Mouse (Mus musculus): ENCODE measurements around the gene Dhrs13. TPM values are rescaled to one million over a fixed set of nuclear protein-coding genes. Genes with fewer than 3 reads are reported as not detected.

Dhrs13 gene
- polyA plus RNA-seq (2012; rRNA removed): 8.1 and 9.3 TPM in 2 replicates

DNA sequence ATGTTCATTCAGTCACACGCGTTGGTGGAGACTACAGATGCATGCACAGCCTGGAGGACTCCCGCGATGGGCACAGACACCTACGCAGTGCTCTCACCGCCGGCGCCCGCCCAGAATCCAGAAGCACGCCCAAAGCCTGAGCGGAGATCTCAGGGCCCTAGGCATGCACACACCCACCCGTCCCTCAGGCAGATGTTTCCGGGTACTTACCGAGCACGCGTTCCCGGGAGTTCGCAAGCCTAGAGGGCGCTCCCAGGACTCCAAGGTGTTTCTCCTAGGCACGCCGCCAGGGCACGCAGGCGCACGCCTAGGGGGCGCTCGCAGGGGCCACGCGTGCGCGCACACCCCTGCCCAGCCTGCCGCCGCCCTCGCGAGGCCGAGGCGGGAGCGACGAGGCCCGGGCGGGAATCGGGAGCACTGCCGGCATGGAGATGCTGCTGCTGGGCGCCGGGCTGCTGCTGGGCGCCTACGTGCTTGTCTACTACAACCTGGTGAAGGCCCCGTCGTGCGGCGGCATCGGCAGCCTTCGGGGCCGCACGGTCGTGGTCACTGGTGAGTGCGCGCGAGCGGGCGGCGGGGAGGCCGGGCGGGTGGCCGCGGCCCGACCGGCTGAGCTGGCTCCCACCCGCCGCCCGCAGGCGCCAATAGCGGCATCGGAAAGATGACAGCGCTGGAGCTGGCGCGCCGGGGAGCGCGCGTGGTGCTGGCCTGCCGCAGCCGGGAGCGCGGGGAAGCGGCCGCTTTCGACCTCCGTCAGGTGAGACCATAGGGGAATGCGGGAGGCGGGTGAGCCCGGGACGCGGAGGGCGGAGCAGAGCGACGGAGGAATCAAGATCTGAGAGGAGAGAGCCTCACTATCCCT is at the start of gene Dhrs13:
Gene Dhrs13 (plus strand): TSS at position 334 of the 862 bp plus-strand sequence.

DNA sequence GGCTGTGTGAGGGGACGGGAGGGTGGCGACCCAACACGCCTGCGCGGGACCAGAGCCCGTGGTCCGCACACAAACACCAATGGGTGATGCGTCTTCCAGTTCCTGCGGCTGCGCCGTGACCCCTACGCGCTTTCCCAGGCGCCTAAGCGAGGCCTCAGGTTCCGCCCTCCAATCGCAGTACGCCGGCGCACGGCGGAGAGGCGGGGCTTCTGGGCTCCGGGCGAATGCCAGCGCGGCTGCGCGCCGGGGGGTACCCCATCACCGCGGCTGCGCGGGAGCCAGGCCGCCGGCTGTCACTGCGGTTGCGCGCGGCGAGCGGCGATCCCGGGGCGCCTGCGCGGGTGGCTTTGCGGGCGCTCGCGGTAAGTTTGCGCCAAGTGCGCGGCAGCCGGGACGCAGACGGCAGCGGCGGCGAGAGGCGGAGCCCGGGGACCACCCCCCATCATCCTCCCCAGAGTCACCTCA is 49.6 kb upstream of the Dhrs13 start, which contains the start of gene Phf12:
Gene Phf12 (plus strand): TSS at position 314 of the 465 bp plus-strand sequence.

DNA sequence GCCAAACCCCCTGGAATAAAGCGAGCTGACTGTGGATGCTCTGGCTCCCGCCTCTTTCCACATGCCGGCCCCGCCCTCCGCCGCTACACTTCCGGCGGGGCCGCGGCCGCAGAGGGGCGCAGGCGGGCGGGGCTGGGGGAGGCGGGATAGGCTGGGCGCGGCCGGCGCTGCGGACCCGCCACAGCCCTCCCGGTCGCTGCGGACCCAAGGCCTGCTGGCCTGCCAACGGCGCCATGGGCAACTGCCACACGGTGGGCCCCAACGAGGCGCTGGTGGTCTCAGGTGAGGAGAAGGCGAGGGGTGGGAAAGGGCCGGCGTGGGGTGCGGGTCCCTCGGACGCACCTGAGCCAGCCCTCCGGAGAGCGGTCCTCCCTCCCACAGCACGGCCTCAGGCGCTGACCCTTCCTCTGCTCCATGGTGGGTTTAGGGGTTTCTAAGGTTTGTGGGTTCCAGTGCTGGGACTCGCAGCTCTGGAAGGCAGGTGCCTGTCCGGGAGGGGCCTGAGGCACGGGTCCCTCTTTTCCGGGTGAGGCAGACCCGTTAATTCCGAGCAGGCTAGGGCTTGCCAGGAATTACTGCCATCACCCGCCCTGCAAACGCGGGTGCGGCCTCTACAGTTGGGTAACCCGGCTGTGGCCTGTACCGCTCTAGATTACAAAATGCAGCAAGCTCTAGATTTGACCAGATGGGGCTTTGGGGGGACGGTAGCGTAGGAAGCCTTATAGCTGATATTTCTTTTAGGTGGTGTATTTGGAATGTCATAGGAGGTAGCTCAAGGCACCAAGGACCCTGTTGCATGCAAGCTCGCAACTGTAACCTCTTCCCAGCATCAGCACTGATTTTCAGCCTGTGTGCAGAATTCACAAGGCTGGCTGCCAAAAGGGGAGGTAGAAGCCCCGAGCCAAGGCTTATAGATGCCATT is 6.0 kb downstream of the Dhrs13 start, which contains the start of gene Flot2:
Gene Flot2 (plus strand): TSS at position 101 of the 922 bp plus-strand sequence.

DNA sequence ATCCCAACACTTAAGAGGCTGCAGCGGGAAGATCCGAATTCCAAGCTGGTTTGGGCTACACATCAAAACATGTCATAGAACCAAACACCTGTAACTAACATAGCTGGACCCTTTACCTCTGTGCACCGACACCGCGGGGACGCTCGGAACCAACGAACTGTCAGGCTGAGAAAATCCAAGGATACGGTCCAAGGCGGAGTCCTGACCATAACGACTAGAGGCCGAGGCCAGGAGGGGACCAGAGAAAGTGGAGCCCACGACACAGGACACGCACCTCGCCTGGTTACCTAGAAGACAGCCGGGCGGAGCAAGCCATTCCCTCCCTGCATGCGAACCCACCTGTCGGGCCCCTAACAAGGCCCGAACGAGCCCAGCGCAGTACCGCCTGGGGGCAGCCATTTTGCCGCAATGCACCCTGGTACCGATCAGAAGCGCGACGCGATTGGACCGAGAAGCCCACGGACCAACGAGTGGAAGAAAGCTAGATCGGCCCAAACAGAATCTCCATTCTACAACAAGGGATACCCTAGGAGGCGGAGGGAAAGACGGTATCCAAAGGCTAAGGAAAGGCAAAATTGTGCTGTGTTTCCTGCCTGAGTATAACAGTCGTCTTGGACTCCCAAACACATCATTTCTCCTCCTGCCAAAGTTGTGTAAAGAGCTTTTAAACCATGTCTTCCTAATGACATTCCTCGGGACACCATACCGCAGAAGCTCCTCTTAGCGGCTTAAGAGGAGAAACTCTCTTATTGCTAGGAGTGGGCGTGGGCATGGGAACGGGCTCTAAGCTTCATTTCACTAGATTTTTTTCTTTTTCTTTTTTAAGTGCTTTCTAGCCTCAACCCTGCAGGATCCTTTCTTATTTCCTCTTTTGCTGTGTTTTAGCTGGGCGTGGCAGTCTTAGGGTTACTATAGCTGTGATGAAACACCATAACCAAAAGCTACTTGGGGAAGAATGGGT is 48.2 kb downstream of the Dhrs13 start, which contains the start of gene Eral1:
Gene Eral1 (minus strand): TSS at position 423 of the 961 bp plus-strand sequence.

Other genes starting within 250 kb of the Dhrs13 start
- gene Gm10277, start 244.5 kb upstream of the Dhrs13 start, polyA plus RNA-seq (2012; rRNA removed): not detected in 2 replicates
- 12.8 and 16.4 TPM in 2 replicates for gene Pipox, start 138.2 kb upstream of the Dhrs13 start, polyA plus RNA-seq (2012; rRNA removed)
- 0.05 TPM in 1 of 2 replicates, not detected in the other for gene Sez6, start 101.5 kb upstream of the Dhrs13 start, polyA plus RNA-seq (2012; rRNA removed)
- gene Phf12, start 49.5 kb upstream of the Dhrs13 start, polyA plus RNA-seq (2012; rRNA removed): 16.6 and 20.0 TPM in 2 replicates
- 15.5 and 16.9 TPM in 2 replicates for gene Flot2, start 5.7 kb downstream of the Dhrs13 start, polyA plus RNA-seq (2012; rRNA removed)
- 8.0 and 10.2 TPM in 2 replicates for gene Eral1, start 48.1 kb downstream of the Dhrs13 start, polyA plus RNA-seq (2012; rRNA removed)
- 2.3 and 2.6 TPM in 2 replicates for gene Fam222b, start 62.4 kb downstream of the Dhrs13 start, polyA plus RNA-seq (2012; rRNA removed)
- 29.3 and 33.9 TPM in 2 replicates for gene Traf4, start 133.3 kb downstream of the Dhrs13 start, polyA plus RNA-seq (2012; rRNA removed)
- gene Nek8, start 144.4 kb downstream of the Dhrs13 start, polyA plus RNA-seq (2012; rRNA removed): 9.5 and 11.0 TPM in 2 replicates
- gene Tlcd1, start 144.4 kb downstream of the Dhrs13 start, polyA plus RNA-seq (2012; rRNA removed): 65.0 and 65.7 TPM in 2 replicates
- 1,425 and 1,557 TPM in 2 replicates for gene Rpl23a, start 151.3 kb downstream of the Dhrs13 start, polyA plus RNA-seq (2012; rRNA removed)
- gene Rab34, start 156.2 kb downstream of the Dhrs13 start, polyA plus RNA-seq (2012; rRNA removed): 6.6 and 6.7 TPM in 2 replicates
- gene Proca1, start 161.1 kb downstream of the Dhrs13 start, polyA plus RNA-seq (2012; rRNA removed): 0.07 and 0.25 TPM in 2 replicates
- 31.8 and 35.8 TPM in 2 replicates for gene Sdf2, start 213.5 kb downstream of the Dhrs13 start, polyA plus RNA-seq (2012; rRNA removed)
- gene Supt6, start 213.7 kb downstream of the Dhrs13 start, polyA plus RNA-seq (2012; rRNA removed): 6.9 and 8.8 TPM in 2 replicates
- 20.0 and 24.6 TPM in 2 replicates for gene 2610507B11Rik, start 229.5 kb downstream of the Dhrs13 start, polyA plus RNA-seq (2012; rRNA removed)

All from liver, embryonic 14 days (tissue).